In genomic region chr7:62085120-62085849, GRCm38 (mm10) we compare ENCODE assay signal across 9 mouse cellular contexts.
A peak's percentile ranks its signal among the peaks of the same experiment; 100 is the strongest.
DNase-seq lines count a peak whose midpoint lies in the region; ATAC-seq and TF ChIP-seq lines count a peak whose summit lies in the region.
"Had no signal": no experiment of that assay in that cellular context is flagged by ENCODE, and none has a peak within 500 bp of the region (broad histone marks: within the 10 kb centered on the region; RNA-seq: fewer than 3 reads in every experiment).

No protein-coding gene starts in this region.

- no peak overlapping the region for H3K9ac ChIP-seq in hindbrain, embryonic 14.5 days
- H3K9ac ChIP-seq in midbrain, embryonic 15.5 days, result no peak overlapping the region
- H3K9ac ChIP-seq: heart, embryonic 13.5 days had no signal

- no peak overlapping the region for H3K4me2 ChIP-seq in hindbrain, embryonic 14.5 days (replicated peaks)
- H3K4me2 ChIP-seq in midbrain, embryonic 15.5 days, result no peak overlapping the region
- H3K4me2 ChIP-seq: heart, embryonic 13.5 days had no signal

- intact Hi-C loops in left cerebral cortex, postnatal 4 days (cut with DNase I), result no loop called here
- intact Hi-C loops in left cerebral cortex, adult 2 months (cut with DNase I), result no loop called here
- intact Hi-C loops in heart, postnatal 25 days (cut with DNase I), result no loop called here

- no peaks in the 10 kb centered on the region for H3K4me1 ChIP-seq in hindbrain, embryonic 14.5 days (replicated peaks; ENCODE audit: control insufficient read depth, insufficient read depth, low read length)
- no peaks in the 10 kb centered on the region for H3K4me1 ChIP-seq in midbrain, embryonic 15.5 days
- H3K4me1 ChIP-seq: heart, embryonic 13.5 days had no signal

- H3K27ac ChIP-seq in left cerebral cortex, adult 2 months, result no peak overlapping the region
- peak overlapping the region; percentile 38; the same call in 1 of the 2 replicates for H3K27ac ChIP-seq in hindbrain, embryonic 14.5 days
- peak overlapping the region; percentile 52 for H3K27ac ChIP-seq in midbrain, embryonic 15.5 days
- H3K27ac ChIP-seq: heart, embryonic 13.5 days; macrophage had no signal

- H3K36me3 ChIP-seq in hindbrain, embryonic 14.5 days (replicated peaks; ENCODE audit: control insufficient read depth, insufficient read depth), result no peaks in the 10 kb centered on the region; the same call in 1 of the 2 replicates
- H3K36me3 ChIP-seq in midbrain, embryonic 15.5 days (replicated peaks), result no peaks in the 10 kb centered on the region
- H3K36me3 ChIP-seq: heart, embryonic 13.5 days had no signal

- H3K27me3 ChIP-seq in hindbrain, embryonic 14.5 days (ENCODE audit: control insufficient read depth, insufficient read depth, low read length), result no peaks in the 10 kb centered on the region
- no peaks in the 10 kb centered on the region for H3K27me3 ChIP-seq in midbrain, embryonic 15.5 days (replicated peaks)
- H3K27me3 ChIP-seq: heart, embryonic 13.5 days had no signal

- ATAC-seq in hindbrain, embryonic 14.5 days (ENCODE audit: low FRiP score), result peak; percentile 93
- peak; percentile 93 for ATAC-seq in midbrain, embryonic 15.5 days (replicated peaks)
- ATAC-seq in inflammation-experienced regulatory T-cells, adult 6 months, result no peak

- 0 out of 2 replicates have a peak, but pooled peaks cover 6% of the 10 kb centered on the region for H3K9me3 ChIP-seq in hindbrain, embryonic 14.5 days (ENCODE audit: control insufficient read depth, low read length)
- no peaks in the 10 kb centered on the region for H3K9me3 ChIP-seq in midbrain, embryonic 15.5 days
- H3K9me3 ChIP-seq: heart, embryonic 13.5 days had no signal

- peak; percentile 75 for DNase-seq in left cerebral cortex, postnatal 4 days
- DNase-seq in left cerebral cortex, adult 2 months (ENCODE audit: extremely low spot score in 1 of 2, low spot score in 2 of 2), result no peak
- DNase-seq in cerebellum, adult 9-11 months, result peak; percentile 24
- peak; percentile 76 for DNase-seq in hindbrain, embryonic 14.5 days (ENCODE audit: low spot score)
- DNase-seq in heart, postnatal 25 days (ENCODE audit: low spot score), result no peak

- TF ChIP-seq CTCF in left cerebral cortex, adult 2 months (IDR thresholded peaks at IDR 0.05), result no peak

- no peak overlapping the region for H3K4me3 ChIP-seq in left cerebral cortex, adult 2 months
- H3K4me3 ChIP-seq in hindbrain, embryonic 14.5 days (replicated peaks; ENCODE audit: low read length), result no peak overlapping the region
- no peak overlapping the region for H3K4me3 ChIP-seq in midbrain, embryonic 15.5 days
- H3K4me3 ChIP-seq: heart, embryonic 13.5 days had no signal

Comparison
In these comparisons a context has a peak if more than half of its experiments do, and no peak if none do; other contexts are left out.
1. DNase-seq: peak in left cerebral cortex, postnatal 4 days (single experiment), cerebellum, adult 9-11 months (single experiment) and hindbrain, embryonic 14.5 days (single experiment); none in left cerebral cortex, adult 2 months (0 of 2) and heart, postnatal 25 days (single experiment).